7 mouse cellular contexts compared by ENCODE assay signal in the genomic region with DNA sequence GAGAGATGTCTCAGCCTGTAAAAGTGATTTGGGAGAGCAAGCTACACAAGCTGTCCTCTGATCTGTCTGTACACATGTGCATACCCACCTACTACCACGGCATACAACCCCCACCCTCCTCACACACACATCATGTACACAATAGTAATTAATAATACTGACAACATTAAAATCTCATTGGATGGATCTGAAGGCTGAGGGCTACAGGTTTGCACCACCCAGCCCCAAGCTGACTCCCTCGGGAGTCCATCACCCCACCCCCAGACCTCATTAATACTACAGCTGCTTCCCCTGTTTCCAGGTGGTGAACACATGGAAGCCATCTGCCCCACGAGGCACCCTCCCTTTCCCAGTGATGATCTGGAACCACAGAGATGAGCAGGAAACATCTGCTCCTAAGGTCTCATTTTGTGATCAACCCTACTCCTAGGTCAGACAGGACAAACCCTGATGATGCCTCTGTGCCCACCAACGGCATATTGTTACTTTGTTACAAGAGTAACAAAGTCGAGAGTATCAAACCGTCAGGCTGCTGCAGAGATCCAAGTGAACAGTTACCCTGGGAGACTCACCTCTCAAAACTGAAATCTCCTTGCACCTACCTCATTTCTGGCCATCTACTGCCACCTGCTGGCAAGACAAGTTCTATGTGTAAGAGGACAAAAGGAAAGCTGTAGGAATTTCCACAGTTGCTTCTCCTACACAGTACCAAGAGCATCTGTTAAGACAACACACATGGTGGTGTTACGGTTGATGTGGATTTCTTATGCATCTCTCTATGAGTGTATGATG.
DNase-seq lines count a peak whose midpoint lies in the region; TF ChIP-seq lines count a peak whose summit lies in the region.

No protein-coding gene starts in this region.

- TF ChIP-seq CTCF in left cerebral cortex, adult 2 months (IDR thresholded peaks at IDR 0.05), result peak; percentile 84
- peak; percentile 33; the same call in 1 of the 2 replicates for TF ChIP-seq CTCF in small intestine, adult 2 months (IDR thresholded peaks at IDR 0.05; ENCODE audit: extremely low read depth, insufficient read length, insufficient replicate concordance, low read depth, low read length)

- no peaks in the 10 kb centered on the region for H3K4me1 ChIP-seq in small intestine, adult 2 months (ENCODE audit: control insufficient read depth, insufficient read depth, insufficient read length, low read length)

- H3K4me3 ChIP-seq in left cerebral cortex, adult 2 months, result no peak overlapping the region
- no peak overlapping the region for H3K4me3 ChIP-seq in small intestine, adult 2 months (ENCODE audit: low read depth, low read length)

- intact Hi-C loops in left cerebral cortex, adult 2 months (cut with DNase I), result loop anchor here (2.0 to 5.0 kb wide), 4 partner anchors 132 to 437 kb away; a partner anchor contains a TSS

- WGBS in small intestine, adult 2 months, result 23% methylated on average over 7 of the region's 7 CpGs

- H3K27ac ChIP-seq in left cerebral cortex, adult 2 months, result no peak overlapping the region
- no peak overlapping the region for H3K27ac ChIP-seq in small intestine, adult 2 months (ENCODE audit: insufficient read depth, low read depth, low read length)

- H3K27me3 ChIP-seq in small intestine, adult 2 months (ENCODE audit: control insufficient read depth, insufficient read depth, low read length), result no peaks in the 10 kb centered on the region

- no peaks in the 10 kb centered on the region for H3K36me3 ChIP-seq in small intestine, adult 2 months (ENCODE audit: control insufficient read depth, insufficient read depth, low read length)

- peak; percentile 53 for DNase-seq in WW6 (ENCODE audit: low read depth, low spot score)
- DNase-seq in cerebellum, adult 9-11 months, result peak; percentile 61
- peak; percentile 64 to 82 for DNase-seq in frontal cortex, postnatal 14 days (ENCODE audit: low spot score in 2 of 2)
- DNase-seq in induced T-regulatory cell, adult 2 months (ENCODE audit: low read depth), result peak; percentile 69
- DNase-seq in left cerebral cortex, adult 2 months (ENCODE audit: extremely low spot score in 1 of 2, low spot score in 2 of 2), result peak; percentile 82 to 84
- peak; percentile 91 for DNase-seq in mesoderm, embryonic 11.5 days (ENCODE audit: low read depth, low spot score)

- TF ChIP-seq POLR2A in small intestine, adult 2 months (IDR thresholded peaks at IDR 0.05; ENCODE audit: low read depth, low read length), result no peak
